Mouse (Mus musculus) G1E (cell line): Measurements from ENCODE around the gene Sh3bp2.

Experiments
- CTCF ChIP-seq: IDR thresholded peaks from 2 replicates; pipeline ENCODE4 v1.5.1; 2012; ENCODE audit warnings: low read depth, low read length, inconsistent platforms, mixed read lengths
- GATA1 ChIP-seq: IDR thresholded peaks from 2 replicates; pipeline ENCODE4 v1.6.1; 2012; ENCODE audit warnings: borderline replicate concordance, low read length, inconsistent platforms, mixed read lengths
- GATA2 ChIP-seq: IDR thresholded peaks from 2 replicates; pipeline ENCODE4 v1.6.1; 2012; ENCODE audit warnings: low read depth, low read length, inconsistent platforms, borderline replicate concordance
- POLR2AphosphoS5 ChIP-seq: IDR thresholded peaks from 2 replicates; pipeline ENCODE4 v1.6.1; 2012; ENCODE audit warnings: low read depth, low read length, inconsistent platforms; ENCODE audit not compliant: insufficient replicate concordance
- TAL1 ChIP-seq: conservative IDR thresholded peaks from 2 replicates; pipeline ENCODE4 v1.6.1; 2012; ENCODE audit warnings: low read depth, low read length, inconsistent platforms, mixed read lengths

DNA sequence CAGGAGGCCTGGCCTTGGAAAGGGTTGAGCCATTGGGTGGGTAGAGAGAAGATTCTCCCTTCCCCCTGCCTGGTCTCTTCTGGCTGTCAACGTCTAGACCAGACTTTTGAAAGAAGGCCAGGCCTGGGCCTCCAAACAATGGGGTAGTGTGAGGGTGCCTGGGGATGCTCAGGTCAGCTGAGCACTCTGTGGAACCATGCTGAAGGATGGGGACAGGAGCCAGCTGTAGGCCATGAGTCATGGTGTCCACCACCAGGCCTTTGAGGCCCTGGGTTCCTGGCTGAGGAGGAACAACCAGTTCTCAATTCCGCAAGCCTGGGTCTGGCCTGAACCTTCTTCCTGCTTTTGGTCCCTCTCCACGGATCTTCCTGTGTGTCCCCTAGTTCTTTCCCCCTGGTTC lies 8.2 kb downstream of the Sh3bp2 start:
- TF ChIP-seq CTCF = no peak
- TF ChIP-seq GATA1 = no peak
- TF ChIP-seq TAL1 = no peak
- no peak for TF ChIP-seq POLR2AphosphoS5
- no peak for TF ChIP-seq GATA2
